Mouse (Mus musculus) heart, postnatal 14 days (tissue): ENCODE data around the gene Arhgef16. TPM values are rescaled to one million over a fixed set of nuclear protein-coding genes. Genes with fewer than 3 reads are reported as not detected.

Experiments
- DNase-seq, 2 experiments: peaks; one replicate each; pipeline ENCODE4 v3.0.0; 2021 to 2022
- intact Hi-C: fragments of 180-260 bp; cut with DNase I; formaldehyde crosslinking; loops from one replicate; pipeline ENCODE4 v1.15.1; 2025
- total RNA-seq, 2 experiments: library from RNA; stranded (reverse); gene quantifications; 2 replicates each; pipeline ENCODE4 v1.2.3; 2021

Gene Arhgef16
- total RNA-seq, 2 experiments from 2014 or later = 0.65 to 0.71 TPM

DNA sequence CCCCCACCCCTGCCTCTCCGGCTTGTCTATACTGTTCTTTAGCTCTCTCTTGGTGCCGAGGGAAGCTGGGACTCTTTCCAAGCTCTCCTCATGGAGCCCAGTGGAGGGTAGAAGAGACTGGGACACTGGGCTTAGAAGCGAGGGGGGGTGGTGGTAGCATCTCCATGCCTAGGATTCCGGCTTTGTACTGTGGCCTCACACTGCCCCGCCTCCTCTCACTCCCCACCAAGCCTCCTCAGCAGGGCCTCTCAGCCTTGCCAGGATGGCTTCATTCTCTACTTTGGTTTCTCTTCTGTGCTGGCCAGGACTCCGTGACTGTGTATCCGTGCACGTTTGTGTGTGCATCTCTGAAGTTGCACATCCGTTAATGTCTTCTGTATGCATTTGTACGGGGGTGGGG lies 64.6 kb downstream of the Arhgef16 start:
- no peak for DNase-seq
- intact Hi-C loops = no loop called here

DNA sequence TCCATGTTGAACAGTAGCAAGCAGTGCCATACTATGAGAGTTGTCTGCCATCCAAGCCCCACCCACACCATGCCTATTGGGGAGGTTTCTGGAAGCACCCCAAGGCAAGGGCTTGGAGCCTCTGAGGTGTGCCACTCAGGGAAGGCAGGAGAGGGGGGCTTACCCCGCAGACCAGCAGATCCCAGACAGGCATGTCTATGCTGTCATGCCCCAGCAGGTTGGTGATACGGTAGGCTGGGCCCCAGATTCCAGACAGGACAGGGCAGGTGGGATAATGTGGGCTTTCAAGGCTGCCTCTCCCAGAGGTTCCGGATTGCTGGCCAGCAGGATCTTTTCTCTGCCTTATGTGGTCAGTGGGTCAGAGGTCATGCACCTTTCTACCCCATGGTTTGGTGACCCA lies 65.5 kb downstream of the Arhgef16 start:
- DNase-seq = no peak
- intact Hi-C loops = no loop called here

DNA sequence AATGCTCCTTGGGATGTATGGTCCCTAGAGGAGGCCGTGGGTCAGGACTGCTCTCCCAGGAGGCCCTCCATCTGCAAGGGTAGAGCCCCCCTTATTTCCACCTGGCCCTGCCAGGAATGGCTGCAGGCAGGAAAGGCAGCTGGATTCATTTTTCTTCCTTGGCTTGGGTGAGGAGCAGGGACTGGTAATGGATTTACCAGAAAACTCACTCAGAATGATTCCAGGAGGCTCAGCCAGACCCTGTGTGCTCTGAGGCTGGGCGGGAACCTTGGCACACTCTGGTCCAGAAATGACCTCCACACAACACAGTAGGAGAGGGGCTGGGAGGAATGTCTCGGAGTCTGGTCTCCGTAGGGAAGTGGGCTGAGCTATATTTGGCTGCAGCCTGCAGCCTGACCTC lies 69.2 kb downstream of the Arhgef16 start:
- intact Hi-C loops = no loop called here

DNA sequence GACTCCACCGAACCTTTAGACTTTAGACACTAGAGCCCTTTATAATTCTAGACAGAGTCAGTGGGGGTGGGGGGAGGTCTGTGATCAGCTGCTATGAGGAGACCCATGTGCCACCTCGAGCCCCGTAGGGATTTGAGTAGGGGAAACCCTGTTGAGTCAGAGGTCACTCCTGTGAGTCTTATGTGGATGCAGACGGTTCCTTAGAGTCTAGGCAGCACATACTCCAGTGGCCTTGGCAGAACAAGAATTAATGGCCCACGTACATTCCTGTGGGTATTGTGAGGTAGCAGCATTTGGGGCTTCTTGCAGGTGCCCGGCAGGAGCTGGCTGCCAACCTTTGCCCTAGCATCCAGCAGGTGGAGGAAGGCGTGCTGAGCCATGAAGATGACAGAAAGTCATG lies 70.1 kb downstream of the Arhgef16 start:
- intact Hi-C loops = no loop called here
- no peak for DNase-seq

More for the DNA sequence above, 69.2 kb downstream of the Arhgef16 start:
- DNase-seq = peak in 1 of 2 experiments; percentile 58

DNA sequence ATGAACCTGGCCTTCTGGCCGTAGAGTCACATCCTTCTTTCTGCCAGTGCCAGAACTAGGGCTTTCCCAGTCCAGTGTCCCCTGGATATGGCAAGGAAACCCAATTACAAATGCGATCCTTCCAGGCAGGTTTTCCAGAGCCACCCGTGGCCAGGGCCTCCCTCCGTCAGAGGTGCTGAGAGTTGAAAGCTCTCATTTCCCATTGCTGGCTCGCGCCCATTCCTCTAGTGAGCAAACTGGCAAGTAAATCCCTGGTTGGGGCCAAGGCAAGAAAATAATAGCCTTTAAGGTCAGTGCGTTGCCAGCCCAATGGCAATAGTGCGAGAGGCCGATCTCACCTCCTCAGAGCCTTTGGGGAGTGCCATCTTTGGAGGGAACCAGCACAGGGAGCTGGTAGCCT lies 71.9 kb downstream of the Arhgef16 start:
- intact Hi-C loops = no loop called here
- no peak for DNase-seq

Other genes starting within 250 kb of the Arhgef16 start
- under 1 TPM; 0.05 to 0.07 TPM for gene Trp73, start 161.5 kb downstream of the Arhgef16 start, total RNA-seq
- 10 to 100 TPM; 12.6 to 13.5 TPM for gene Wrap73, start 159.3 kb downstream of the Arhgef16 start, total RNA-seq
- 100 to 1,000 TPM; 121 to 126 TPM for gene Tprgl, start 141.0 kb downstream of the Arhgef16 start, total RNA-seq
- gene Megf6, start 130.9 kb downstream of the Arhgef16 start, total RNA-seq = 10 to 100 TPM; 18.2 to 20.6 TPM
- not detected for gene B230104I21Rik, start 34.5 kb upstream of the Arhgef16 start, total RNA-seq